Mouse (Mus musculus) E14TG2a.4 (cell line): ENCODE measurements around the gene Ptger3.
A peak's percentile ranks its signal among the peaks of the same experiment; 100 is the strongest.

Source experiments
- H3K27me3 ChIP-seq: 2 replicates; pipeline ENCODE4 v1.6.1; 2014; ENCODE audit warnings: low read length, control low read depth; ENCODE audit not compliant: insufficient read depth
- H3K36me3 ChIP-seq: 2 replicates; pipeline ENCODE4 v1.6.1; 2014; ENCODE audit warnings: low read length, control low read depth; ENCODE audit not compliant: insufficient read depth
- H3K4me1 ChIP-seq: replicated peaks from 2 replicates; pipeline ENCODE4 v1.6.1; 2014; ENCODE audit warnings: low read depth, low read length, control low read depth
- H3K4me3 ChIP-seq: replicated peaks from 2 replicates; pipeline ENCODE4 v1.5.1; 2014; ENCODE audit warnings: mild to moderate bottlenecking, low read length
- H3K9me3 ChIP-seq: 2 replicates; pipeline ENCODE4 v1.6.1; 2014; ENCODE audit warnings: low read length, control low read depth
- CTCF ChIP-seq: conservative IDR thresholded peaks from 2 replicates; pipeline ENCODE4 v1.5.1; 2014; ENCODE audit warnings: low read length
- NANOG ChIP-seq: IDR thresholded peaks from 2 replicates; pipeline ENCODE4 v1.6.1; 2014; ENCODE audit warnings: borderline replicate concordance, low read length, mixed read lengths
- POU5F1 ChIP-seq: IDR thresholded peaks from 2 replicates; pipeline ENCODE4 v1.6.1; 2014; ENCODE audit warnings: low read length, borderline replicate concordance

The Ptger3 gene

GRCm38 (mm10) chr3:157566725-157567565, at the start of gene Ptger3:
Ptger3 (plus strand) TSS chr3:157566892.
- TF ChIP-seq CTCF (no peak), NANOG (no peak), POU5F1 (no peak)
- peaks cover 11% of the 10 kb centered on the region for H3K4me1 ChIP-seq

GRCm38 (mm10) chr3:157517992-157518391, 48.7 kb upstream of the Ptger3 start:
- no peak overlapping the region for H3K4me3 ChIP-seq

More at GRCm38 (mm10) chr3:157566725-157567565, at the start of gene Ptger3:
- Histone ChIP-seq H3K4me3 (peak within 1 kb of the TSS; percentile 82), H3K36me3 (no peaks in the 10 kb centered on the region), H3K9me3 (no peaks in the 10 kb centered on the region), H3K27me3 (peaks cover 40% of the 10 kb centered on the region)

GRCm38 (mm10) chr3:157520433-157520832, 46.3 kb upstream of the Ptger3 start:
- H3K36me3 ChIP-seq, result no peaks in the 10 kb centered on the region
- no peaks in the 10 kb centered on the region for H3K4me1 ChIP-seq
- TF ChIP-seq CTCF, result peak; percentile 31
- TF ChIP-seq NANOG, result no peak
- peaks cover 9% of the 10 kb centered on the region; the same call in 1 of the 2 replicates for H3K27me3 ChIP-seq
- H3K4me3 ChIP-seq, result no peak overlapping the region
- H3K9me3 ChIP-seq, result no peaks in the 10 kb centered on the region

More at GRCm38 (mm10) chr3:157517992-157518391, 48.7 kb upstream of the Ptger3 start:
- H3K4me1 ChIP-seq, result no peaks in the 10 kb centered on the region
- no peaks in the 10 kb centered on the region for H3K9me3 ChIP-seq
- H3K27me3 ChIP-seq, result 0 out of 2 replicates have a peak, but pooled peaks cover 2% of the 10 kb centered on the region
- TF ChIP-seq CTCF (no peak), POU5F1 (no peak), NANOG (no peak)
- no peaks in the 10 kb centered on the region for H3K36me3 ChIP-seq

- no peak for TF ChIP-seq POU5F1
- TF ChIP-seq NANOG, result no peak
- TF ChIP-seq CTCF, result no peak
- Histone ChIP-seq H3K9me3 (no peaks in the 10 kb centered on the region), H3K27me3 (peaks cover 9% of the 10 kb centered on the region; the same call in 1 of the 2 replicates), H3K36me3 (no peaks in the 10 kb centered on the region), H3K4me3 (no peak overlapping the region), H3K4me1 (no peaks in the 10 kb centered on the region)
Measured at GRCm38 (mm10) chr3:157523834-157524233, 42.9 kb upstream of the Ptger3 start.

GRCm38 (mm10) chr3:157531585-157531984, 35.1 kb upstream of the Ptger3 start:
- no peaks in the 10 kb centered on the region for H3K9me3 ChIP-seq
- H3K4me3 ChIP-seq, result no peak overlapping the region
- H3K27me3 ChIP-seq, result no peaks in the 10 kb centered on the region; the same call in 1 of the 2 replicates
- H3K36me3 ChIP-seq, result peaks cover 7% of the 10 kb centered on the region
- TF ChIP-seq NANOG (no peak), POU5F1 (no peak), CTCF (no peak)
- H3K4me1 ChIP-seq, result peaks cover 11% of the 10 kb centered on the region

- Histone ChIP-seq H3K4me1 (peaks cover 12% of the 10 kb centered on the region), H3K4me3 (peak within 1 kb of the TSS; percentile 91), H3K9me3 (no peaks in the 10 kb centered on the region), H3K27me3 (no peaks in the 10 kb centered on the region; the same call in 1 of the 2 replicates), H3K36me3 (peaks cover 27% of the 10 kb centered on the region)
- TF ChIP-seq POU5F1 (no peak), CTCF (no peak), NANOG (no peak)
Measured at GRCm38 (mm10) chr3:157533964-157534785, 32.5 kb upstream of the Ptger3 start, which contains the start of gene Zranb2. Zranb2 (plus strand) TSS chr3:157534160.

- no peaks in the 10 kb centered on the region for H3K9me3 ChIP-seq
- H3K4me3 ChIP-seq, result peak overlapping the region; percentile 91
- TF ChIP-seq NANOG (no peak), CTCF (no peak), POU5F1 (no peak)
- peaks cover 34% of the 10 kb centered on the region for H3K36me3 ChIP-seq
- peaks cover 12% of the 10 kb centered on the region for H3K4me1 ChIP-seq
- H3K27me3 ChIP-seq, result no peaks in the 10 kb centered on the region
Measured at GRCm38 (mm10) chr3:157534786-157535415, 31.8 kb upstream of the Ptger3 start.

GRCm38 (mm10) chr3:157549323-157549722, 17.4 kb upstream of the Ptger3 start:
- H3K4me1 ChIP-seq, result peaks cover 11% of the 10 kb centered on the region
- H3K4me3 ChIP-seq, result no peak overlapping the region
- TF ChIP-seq POU5F1 (no peak), CTCF (no peak), NANOG (no peak)
- H3K36me3 ChIP-seq, result peaks cover 58% of the 10 kb centered on the region
- H3K9me3 ChIP-seq, result no peaks in the 10 kb centered on the region
- H3K27me3 ChIP-seq, result no peaks in the 10 kb centered on the region
